Mouse (Mus musculus): ENCODE data around the gene A930033H14Rik. TPM values are rescaled to one million over a fixed set of nuclear protein-coding genes. Genes with fewer than 3 reads are reported as not detected.

A930033H14Rik gene
- polyA plus RNA-seq, 1 experiment from 2014 or later: 0.93 TPM

- H3K4me1 ChIP-seq (ENCODE audit: control insufficient read depth, insufficient read depth, low read length): peaks cover 12% of the 10 kb centered on the region
- no peaks in the 10 kb centered on the region for H3K27me3 ChIP-seq (replicated peaks; ENCODE audit: control insufficient read depth, insufficient read depth, low read length)
- H3K4me3 ChIP-seq (ENCODE audit: low read length): no peak overlapping the region
- no peak for ATAC-seq
- WGBS: 94% methylated on average over 3 of the region's 3 CpGs
- H3K27ac ChIP-seq (ENCODE audit: low read length): no peak overlapping the region
- no peak overlapping the region for H3K9ac ChIP-seq (ENCODE audit: low read depth, low read length)
- H3K36me3 ChIP-seq (ENCODE audit: control insufficient read depth, insufficient read depth, low read length): peaks cover 3% of the 10 kb centered on the region; the same call in 1 of the 2 replicates
- H3K4me2 ChIP-seq (ENCODE audit: low read depth, low read length): no peak overlapping the region
- no peaks in the 10 kb centered on the region for H3K9me3 ChIP-seq (ENCODE audit: control insufficient read depth, low read length)
Measured at GRCm38 (mm10) chr10:69208705-69209104, 4.2 kb downstream of the A930033H14Rik start.

GRCm38 (mm10) chr10:69207981-69208630, 4.8 kb downstream of the A930033H14Rik start:
- Histone ChIP-seq H3K27ac (ENCODE audit: low read length) (no peak overlapping the region), H3K4me3 (ENCODE audit: low read length) (no peak overlapping the region), H3K9me3 (ENCODE audit: control insufficient read depth, low read length) (no peaks in the 10 kb centered on the region), H3K36me3 (ENCODE audit: control insufficient read depth, insufficient read depth, low read length) (peaks cover 3% of the 10 kb centered on the region; the same call in 1 of the 2 replicates), H3K4me1 (ENCODE audit: control insufficient read depth, insufficient read depth, low read length) (peaks cover 9% of the 10 kb centered on the region; the same call in 1 of the 2 replicates), H3K9ac (ENCODE audit: low read depth, low read length) (no peak overlapping the region), H3K4me2 (ENCODE audit: low read depth, low read length) (no peak overlapping the region), H3K27me3 (replicated peaks; ENCODE audit: control insufficient read depth, insufficient read depth, low read length) (no peaks in the 10 kb centered on the region)
- WGBS: 84% methylated on average over 15 of the region's 15 CpGs
- no peak for ATAC-seq

DNA sequence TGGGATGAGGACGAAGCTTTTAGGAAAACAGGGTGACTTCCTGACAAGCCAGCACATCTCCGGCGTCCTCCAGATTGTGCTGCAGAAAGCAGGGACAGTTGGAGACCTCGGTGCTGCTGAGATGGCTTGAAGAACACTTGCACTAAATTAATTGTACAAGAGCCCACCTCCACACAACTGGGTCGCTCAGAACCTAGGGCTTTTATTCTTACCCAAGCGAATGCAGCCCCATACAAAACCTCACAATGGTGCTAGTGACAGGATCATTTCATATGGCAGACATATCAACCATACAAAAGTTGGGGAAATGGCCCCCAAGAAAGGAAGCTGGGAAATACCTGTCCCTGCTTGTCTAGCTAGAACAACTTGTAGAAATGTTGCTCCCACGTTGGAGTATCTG, 5.4 kb downstream of the A930033H14Rik start:
- H3K27me3 ChIP-seq (replicated peaks; ENCODE audit: control insufficient read depth, insufficient read depth, low read length): no peaks in the 10 kb centered on the region
- H3K27ac ChIP-seq (ENCODE audit: low read length): no peak overlapping the region
- H3K36me3 ChIP-seq (ENCODE audit: control insufficient read depth, insufficient read depth, low read length): peaks cover 3% of the 10 kb centered on the region; the same call in 1 of the 2 replicates
- WGBS: 83% methylated on average over 7 of the region's 7 CpGs
- peaks cover 9% of the 10 kb centered on the region; the same call in 1 of the 2 replicates for H3K4me1 ChIP-seq (ENCODE audit: control insufficient read depth, insufficient read depth, low read length)
- ATAC-seq: no peak
- no peak overlapping the region for H3K4me3 ChIP-seq (ENCODE audit: low read length)
- no peaks in the 10 kb centered on the region for H3K9me3 ChIP-seq (ENCODE audit: control insufficient read depth, low read length)
- no peak overlapping the region for H3K9ac ChIP-seq (ENCODE audit: low read depth, low read length)
- no peak overlapping the region for H3K4me2 ChIP-seq (ENCODE audit: low read depth, low read length)

DNA sequence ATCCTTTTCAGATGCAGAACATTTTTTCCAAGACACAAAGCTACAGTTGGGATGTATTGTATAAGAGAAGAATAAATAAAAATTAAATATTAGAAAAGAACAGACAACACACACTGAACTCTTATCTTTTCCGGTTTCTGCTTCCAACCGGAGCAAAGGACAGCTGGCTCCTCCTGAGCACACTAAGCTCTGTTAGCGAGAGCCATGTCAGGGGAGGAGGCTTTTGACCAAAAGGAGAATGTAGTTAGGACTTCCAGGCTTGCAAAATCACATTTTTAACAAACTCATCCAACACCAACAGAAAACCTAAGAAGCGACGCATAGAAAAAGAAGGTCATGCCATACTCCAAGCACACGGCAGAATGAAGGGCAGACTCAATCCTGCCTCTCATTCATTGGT, 6.8 kb downstream of the A930033H14Rik start:
- Histone ChIP-seq H3K9ac (ENCODE audit: low read depth, low read length) (no peak overlapping the region), H3K36me3 (ENCODE audit: control insufficient read depth, insufficient read depth, low read length) (peaks cover 3% of the 10 kb centered on the region; the same call in 1 of the 2 replicates), H3K4me1 (ENCODE audit: control insufficient read depth, insufficient read depth, low read length) (no peaks in the 10 kb centered on the region), H3K4me3 (ENCODE audit: low read length) (no peak overlapping the region), H3K9me3 (ENCODE audit: control insufficient read depth, low read length) (no peaks in the 10 kb centered on the region), H3K4me2 (ENCODE audit: low read depth, low read length) (no peak overlapping the region), H3K27ac (ENCODE audit: low read length) (no peak overlapping the region), H3K27me3 (replicated peaks; ENCODE audit: control insufficient read depth, insufficient read depth, low read length) (no peaks in the 10 kb centered on the region)
- 84% methylated on average over 6 of the region's 6 CpGs for WGBS
- ATAC-seq: no peak

GRCm38 (mm10) chr10:69204677-69205400, 8.1 kb downstream of the A930033H14Rik start:
- H3K9me3 ChIP-seq (ENCODE audit: control insufficient read depth, low read length): no peaks in the 10 kb centered on the region
- no peaks in the 10 kb centered on the region for H3K4me1 ChIP-seq (ENCODE audit: control insufficient read depth, insufficient read depth, low read length)
- ATAC-seq: no peak
- H3K4me2 ChIP-seq (ENCODE audit: low read depth, low read length): no peak overlapping the region
- H3K9ac ChIP-seq (ENCODE audit: low read depth, low read length): no peak overlapping the region
- H3K4me3 ChIP-seq (ENCODE audit: low read length): no peak overlapping the region
- no peaks in the 10 kb centered on the region for H3K27me3 ChIP-seq (replicated peaks; ENCODE audit: control insufficient read depth, insufficient read depth, low read length)
- no peaks in the 10 kb centered on the region; the same call in 1 of the 2 replicates for H3K36me3 ChIP-seq (ENCODE audit: control insufficient read depth, insufficient read depth, low read length)
- 38% methylated on average over 8 of the region's 8 CpGs for WGBS
- H3K27ac ChIP-seq (ENCODE audit: low read length): no peak overlapping the region

GRCm38 (mm10) chr10:69193721-69194120, 19.2 kb downstream of the A930033H14Rik start:
- Histone ChIP-seq H3K9me3 (ENCODE audit: control insufficient read depth, low read length) (no peaks in the 10 kb centered on the region), H3K4me2 (ENCODE audit: low read depth, low read length) (no peak overlapping the region), H3K27ac (ENCODE audit: low read length) (no peak overlapping the region), H3K27me3 (replicated peaks; ENCODE audit: control insufficient read depth, insufficient read depth, low read length) (no peaks in the 10 kb centered on the region), H3K9ac (ENCODE audit: low read depth, low read length) (no peak overlapping the region), H3K4me1 (ENCODE audit: control insufficient read depth, insufficient read depth, low read length) (no peaks in the 10 kb centered on the region), H3K4me3 (ENCODE audit: low read length) (no peak overlapping the region), H3K36me3 (ENCODE audit: control insufficient read depth, insufficient read depth, low read length) (no peaks in the 10 kb centered on the region)
- no peak for ATAC-seq
- WGBS: 90% methylated on average over 10 of the region's 10 CpGs

DNA sequence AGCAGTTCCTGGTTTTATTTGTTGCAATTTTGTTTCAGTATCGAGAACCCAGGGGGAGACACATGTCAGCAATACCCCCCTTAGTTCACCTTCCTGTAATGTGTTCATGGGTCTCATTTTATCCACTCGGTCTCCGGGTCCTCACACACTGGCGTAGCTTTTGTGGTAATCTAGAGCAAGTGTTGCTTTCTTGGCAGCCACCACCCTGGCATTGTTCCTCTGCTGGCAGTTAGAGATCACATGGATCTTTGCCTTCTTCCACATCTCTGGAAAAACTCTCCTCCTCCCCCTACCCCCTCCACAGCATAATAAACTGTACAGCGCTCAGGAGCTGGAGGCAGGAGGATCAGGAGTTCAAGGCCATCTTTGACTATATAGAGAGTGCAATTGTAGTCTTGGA, 20.6 kb downstream of the A930033H14Rik start:
- Histone ChIP-seq H3K9me3 (ENCODE audit: control insufficient read depth, low read length) (no peaks in the 10 kb centered on the region), H3K36me3 (ENCODE audit: control insufficient read depth, insufficient read depth, low read length) (no peaks in the 10 kb centered on the region), H3K27ac (ENCODE audit: low read length) (no peak overlapping the region), H3K27me3 (replicated peaks; ENCODE audit: control insufficient read depth, insufficient read depth, low read length) (no peaks in the 10 kb centered on the region), H3K9ac (ENCODE audit: low read depth, low read length) (no peak overlapping the region), H3K4me2 (ENCODE audit: low read depth, low read length) (no peak overlapping the region), H3K4me1 (ENCODE audit: control insufficient read depth, insufficient read depth, low read length) (no peaks in the 10 kb centered on the region), H3K4me3 (ENCODE audit: low read length) (no peak overlapping the region)
- WGBS: 93% methylated on average over 5 of the region's 5 CpGs
- ATAC-seq: no peak

DNA sequence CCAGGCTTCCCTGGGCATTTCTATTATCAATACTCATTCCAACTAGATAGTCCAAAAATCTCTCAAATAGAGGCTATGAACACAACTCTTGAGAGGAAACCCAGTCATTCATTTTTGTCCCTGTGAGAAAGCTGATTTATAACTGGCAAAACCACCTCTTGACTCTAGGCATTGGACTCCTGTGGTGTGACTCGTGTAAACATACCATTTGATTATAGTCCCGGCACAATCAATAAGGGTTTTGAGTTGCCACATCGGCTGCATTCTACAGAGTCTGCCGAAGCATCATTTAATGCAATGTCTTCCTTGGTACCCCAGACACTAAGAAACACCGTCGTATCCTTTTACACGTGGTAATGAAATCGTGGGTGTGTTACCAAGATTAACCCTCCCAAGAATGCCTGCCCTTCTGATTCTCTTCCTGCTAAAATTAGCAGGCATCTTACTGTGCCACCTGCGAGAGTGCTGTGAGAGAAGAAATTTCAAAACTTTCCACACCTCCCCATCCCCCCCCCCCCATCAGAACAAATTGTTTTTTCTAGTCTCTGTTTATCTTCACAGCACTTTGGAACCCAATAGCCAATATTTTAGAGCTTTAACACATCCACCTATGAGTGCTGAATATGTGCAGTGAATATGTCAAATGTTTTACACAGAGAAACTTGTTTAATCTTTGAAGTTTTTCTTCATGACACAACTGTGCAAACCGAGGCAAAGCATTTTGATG, 22.3 kb downstream of the A930033H14Rik start:
- no peaks in the 10 kb centered on the region for H3K36me3 ChIP-seq (ENCODE audit: control insufficient read depth, insufficient read depth, low read length)
- no peak overlapping the region for H3K9ac ChIP-seq (ENCODE audit: low read depth, low read length)
- no peak for ATAC-seq
- no peak overlapping the region for H3K27ac ChIP-seq (ENCODE audit: low read length)
- no peak overlapping the region for H3K4me3 ChIP-seq (ENCODE audit: low read length)
- no peaks in the 10 kb centered on the region for H3K9me3 ChIP-seq (ENCODE audit: control insufficient read depth, low read length)
- H3K4me2 ChIP-seq (ENCODE audit: low read depth, low read length): no peak overlapping the region
- WGBS: 67% methylated on average over 10 of the region's 10 CpGs
- no peaks in the 10 kb centered on the region for H3K4me1 ChIP-seq (ENCODE audit: control insufficient read depth, insufficient read depth, low read length)
- H3K27me3 ChIP-seq (replicated peaks; ENCODE audit: control insufficient read depth, insufficient read depth, low read length): no peaks in the 10 kb centered on the region

DNA sequence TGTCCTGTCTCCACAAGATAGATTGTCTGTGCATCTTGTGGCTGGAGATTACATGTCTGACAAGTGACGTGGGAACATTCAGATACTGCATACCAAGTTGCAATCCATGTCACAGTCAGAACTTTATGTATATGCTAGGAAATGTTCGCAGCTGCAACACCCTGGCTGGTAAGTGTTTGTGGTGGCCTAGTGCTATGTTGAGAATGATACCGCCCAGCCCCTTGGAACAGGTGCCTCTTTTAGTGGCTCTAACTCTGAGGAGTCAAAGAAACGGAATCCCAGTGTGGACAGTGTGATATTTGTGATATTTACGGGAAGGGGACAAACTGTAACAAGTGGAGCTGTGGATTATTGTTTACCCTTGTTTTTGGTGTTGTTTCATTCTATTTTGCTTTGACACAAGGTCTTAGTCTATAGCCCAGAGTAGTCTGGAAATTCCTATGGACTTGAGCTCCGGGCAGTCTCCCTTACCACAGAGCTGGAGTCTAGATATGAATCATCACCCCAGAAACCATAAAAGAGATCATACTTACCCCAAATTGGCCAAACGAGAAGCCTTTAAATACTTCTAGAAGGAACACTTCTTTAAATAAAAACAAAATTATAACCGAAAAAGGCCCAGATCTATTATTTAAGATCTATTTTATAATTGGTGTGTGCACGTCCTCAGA, 25.0 kb downstream of the A930033H14Rik start:
- Histone ChIP-seq H3K4me1 (ENCODE audit: control insufficient read depth, insufficient read depth, low read length) (peaks cover 8% of the 10 kb centered on the region), H3K27ac (ENCODE audit: low read length) (no peak overlapping the region), H3K9me3 (ENCODE audit: control insufficient read depth, low read length) (no peaks in the 10 kb centered on the region), H3K27me3 (replicated peaks; ENCODE audit: control insufficient read depth, insufficient read depth, low read length) (no peaks in the 10 kb centered on the region), H3K36me3 (ENCODE audit: control insufficient read depth, insufficient read depth, low read length) (no peaks in the 10 kb centered on the region), H3K4me3 (ENCODE audit: low read length) (no peak overlapping the region), H3K4me2 (ENCODE audit: low read depth, low read length) (no peak overlapping the region), H3K9ac (ENCODE audit: low read depth, low read length) (no peak overlapping the region)
- no peak for ATAC-seq
- 84% methylated on average over 9 of the region's 9 CpGs for WGBS
